Mouse (Mus musculus) regulatory T cell (primary cell): ENCODE measurements around the gene Scaf4.

Experiments used
- in situ Hi-C: fragments of 300-600 bp; cut with MboI, MseI; formaldehyde crosslinking; loops from one replicate; pipeline ENCODE4 v1.15.1; 2025; ENCODE audit warnings: high pct_unique_total_duplicates

Gene Scaf4

DNA sequence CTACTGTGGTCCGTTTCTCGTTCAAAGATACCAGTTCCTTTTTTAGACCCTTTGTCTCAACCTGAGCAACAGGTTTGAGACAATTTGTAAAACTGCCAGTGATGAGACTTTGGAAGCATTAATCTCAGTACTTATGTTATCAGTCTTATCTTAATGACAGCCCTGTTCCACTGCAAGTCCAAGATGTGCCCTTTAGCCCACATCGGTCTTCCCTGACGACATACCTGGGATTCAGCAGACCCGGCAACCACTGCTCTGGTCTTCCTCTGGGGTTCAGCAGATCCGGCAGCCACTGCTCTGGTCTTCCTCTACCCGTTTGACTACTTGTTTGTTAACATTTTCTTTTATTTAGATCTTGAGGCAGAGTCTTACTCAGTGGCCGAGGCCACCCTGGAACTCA, 72.5 kb downstream of the Scaf4 start:
- in situ Hi-C loops, result no loop called here

DNA sequence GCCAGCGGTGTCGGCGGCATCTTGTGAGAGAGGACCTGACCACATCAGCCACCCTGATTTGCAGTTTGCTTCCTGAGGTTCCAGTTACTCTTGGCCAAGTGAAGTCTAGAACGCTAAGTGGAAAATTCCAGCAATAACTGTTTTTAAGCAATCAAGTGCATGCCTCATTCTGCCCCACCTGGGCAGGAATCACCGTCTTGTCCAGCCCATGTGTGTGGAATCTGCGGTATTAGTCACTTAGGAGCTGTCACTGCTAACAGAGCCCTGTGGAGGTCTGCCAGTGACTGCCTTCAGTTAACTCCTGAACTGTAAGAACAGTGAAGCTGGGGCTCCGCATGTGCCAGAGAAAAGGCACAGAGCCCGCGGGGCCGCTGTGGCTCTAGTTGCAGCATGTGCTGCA, 73.6 kb downstream of the Scaf4 start:
- in situ Hi-C loops, result no loop called here

DNA sequence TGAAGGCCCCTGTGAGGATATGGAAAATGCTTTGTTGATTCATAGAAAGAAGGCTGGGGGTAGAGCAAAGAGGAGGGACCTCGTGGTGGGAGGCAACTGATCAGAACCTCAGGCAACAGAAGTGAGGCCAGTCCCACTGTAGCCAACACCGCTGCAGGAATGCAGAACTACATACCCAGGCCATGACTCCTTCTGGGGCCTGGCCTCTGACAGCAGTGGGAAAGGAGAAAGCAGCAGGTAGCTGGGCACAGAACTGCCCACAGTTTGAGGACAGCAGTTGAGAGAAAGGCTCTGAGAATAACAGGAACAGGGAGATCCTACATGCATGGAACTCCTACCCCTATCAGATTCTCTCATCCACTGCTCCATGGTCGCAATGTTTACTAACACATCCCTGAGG, 75.3 kb downstream of the Scaf4 start:
- in situ Hi-C loops, result no loop called here

DNA sequence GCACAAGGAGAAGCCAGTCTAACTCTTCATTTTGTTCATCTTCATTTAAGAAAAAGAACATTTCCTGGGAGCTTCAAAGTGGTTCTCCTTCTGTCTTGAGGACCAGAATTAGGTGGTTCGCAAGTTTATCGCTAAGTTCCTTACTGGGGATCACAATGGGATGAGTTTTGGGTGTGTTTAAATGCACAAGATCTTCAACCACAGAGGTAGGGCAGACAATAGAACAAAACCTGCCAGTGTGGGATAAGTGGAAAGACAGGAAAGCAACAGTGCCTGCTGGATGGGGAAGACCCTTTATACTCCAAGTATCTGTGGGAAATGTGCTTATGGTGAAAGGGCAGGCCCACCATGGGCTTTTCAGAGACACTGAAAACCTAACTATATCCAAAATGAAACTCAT, 79.4 kb downstream of the Scaf4 start:
- in situ Hi-C loops, result no loop called here

DNA sequence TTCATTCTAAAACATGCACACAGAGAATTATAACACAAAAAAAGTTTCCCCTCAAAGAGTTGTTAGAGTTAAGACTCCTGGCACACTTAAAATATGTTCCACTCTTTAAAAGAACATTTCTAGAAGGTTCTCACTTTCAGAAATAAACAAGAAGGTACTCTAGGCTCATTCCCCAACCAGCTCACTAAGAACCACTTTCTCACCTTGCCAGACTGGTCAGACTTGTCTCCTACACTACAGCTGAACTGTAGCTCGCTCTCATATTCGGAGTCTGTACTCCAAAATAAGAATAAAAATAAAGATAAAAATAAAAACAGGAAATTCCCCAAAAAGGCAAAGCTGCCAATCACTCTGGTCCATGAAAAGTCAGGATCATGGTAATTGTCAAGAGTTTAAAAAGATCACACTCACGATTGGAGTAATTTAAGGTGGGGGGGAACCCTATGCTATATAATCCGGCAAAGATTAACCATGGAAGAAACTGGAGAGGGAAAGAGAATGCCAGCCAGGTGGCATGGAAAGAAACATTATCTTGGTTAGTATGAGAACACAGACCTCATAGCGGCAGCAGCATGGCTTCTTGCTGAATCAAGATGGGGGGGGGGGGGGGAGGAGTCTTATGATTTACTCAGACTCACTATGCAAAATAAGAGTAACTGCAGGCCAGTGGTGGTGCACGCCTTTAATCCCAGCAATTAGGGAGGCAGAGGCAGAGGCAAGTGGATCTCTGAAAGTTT, 80.9 kb downstream of the Scaf4 start:
- in situ Hi-C loops, result no loop called here

DNA sequence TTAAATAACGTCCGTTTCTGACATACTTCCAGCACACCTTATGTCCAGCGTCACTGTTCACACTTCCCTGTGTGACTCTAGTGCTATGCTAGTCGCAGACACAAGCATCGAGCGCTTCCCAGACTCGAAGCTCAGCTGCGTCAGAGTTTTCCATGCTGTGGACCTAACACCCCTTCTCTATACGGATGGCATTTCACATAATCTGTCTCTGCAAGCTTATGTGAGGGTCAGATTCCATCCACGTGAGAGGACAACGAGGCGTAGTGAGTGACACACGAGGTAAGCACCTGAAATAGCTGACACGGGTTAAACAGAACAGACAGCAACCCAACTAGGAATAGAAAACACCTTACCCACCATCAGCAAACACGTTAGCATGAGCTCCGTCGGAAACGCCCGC, 82.2 kb downstream of the Scaf4 start:
- in situ Hi-C loops, result no loop called here

DNA sequence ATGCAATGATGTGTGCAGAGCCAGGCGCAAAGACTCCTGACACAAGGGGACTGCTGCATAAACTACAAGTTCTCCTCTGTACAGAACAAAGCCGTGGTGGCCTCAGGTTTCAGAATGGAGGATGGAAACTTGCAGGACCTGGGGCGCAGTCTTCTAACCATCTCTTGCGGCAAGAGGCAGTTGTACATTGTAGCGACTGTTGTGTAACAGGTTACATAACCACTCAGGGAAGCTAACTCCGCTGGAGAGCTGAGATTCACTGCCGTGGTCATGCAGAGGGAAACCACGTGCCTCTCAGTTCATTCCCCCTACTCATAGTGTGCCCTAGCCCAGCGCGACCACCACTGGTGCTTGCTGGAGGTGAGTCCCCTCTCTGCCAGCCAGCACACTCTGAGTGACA, 85.1 kb downstream of the Scaf4 start:
- in situ Hi-C loops, result no loop called here

DNA sequence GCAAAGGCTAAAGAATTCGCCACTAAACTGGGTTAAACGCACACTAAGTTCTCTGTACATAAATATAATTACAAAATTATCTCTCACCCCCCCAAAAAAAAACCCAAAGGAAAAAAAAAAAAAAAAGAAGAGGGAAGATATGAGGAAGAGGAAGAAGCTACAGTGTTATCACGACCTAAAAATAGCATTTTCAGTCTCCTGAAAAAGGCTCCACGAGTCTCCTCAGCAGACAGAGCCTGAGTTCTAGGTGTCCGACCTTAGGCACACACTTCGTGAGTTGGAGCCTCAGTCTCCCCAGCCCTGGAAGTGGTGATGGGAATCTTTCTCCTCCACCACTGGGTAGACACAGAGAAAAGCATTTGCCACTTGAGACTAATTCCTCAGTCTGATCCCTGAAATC, 85.7 kb downstream of the Scaf4 start:
- in situ Hi-C loops, result no loop called here

DNA sequence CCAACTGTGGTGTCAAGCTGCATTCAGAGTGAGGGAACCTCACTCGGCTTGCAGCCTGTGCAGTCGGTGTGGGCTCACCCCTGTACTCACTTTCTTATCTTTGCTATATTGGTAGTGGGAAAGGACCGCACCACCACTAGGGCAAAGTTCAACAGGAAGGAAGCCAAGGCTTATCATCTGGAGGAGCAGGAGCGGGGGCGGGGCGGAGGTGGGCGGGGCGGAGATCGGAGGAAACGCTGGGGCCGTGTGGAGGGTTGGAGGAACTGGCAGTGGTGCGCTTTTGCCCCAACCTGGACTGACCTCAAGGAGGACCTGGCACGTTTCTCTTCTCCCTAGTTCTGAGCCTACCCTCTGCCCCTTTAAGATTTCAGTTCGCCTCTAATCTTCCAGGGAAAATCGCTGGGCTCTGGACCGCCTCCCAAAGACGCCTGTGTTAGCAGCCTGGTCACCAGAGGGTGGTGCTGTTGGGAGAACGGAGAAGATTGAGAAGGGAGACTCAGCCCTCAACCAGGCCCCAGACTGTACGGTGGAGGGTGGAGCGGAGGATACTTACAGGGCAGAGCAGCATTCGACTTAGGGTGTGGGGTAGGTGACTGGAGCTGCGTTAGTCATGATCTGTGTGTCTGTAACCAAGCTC, 86.8 kb downstream of the Scaf4 start:
- in situ Hi-C loops, result no loop called here

DNA sequence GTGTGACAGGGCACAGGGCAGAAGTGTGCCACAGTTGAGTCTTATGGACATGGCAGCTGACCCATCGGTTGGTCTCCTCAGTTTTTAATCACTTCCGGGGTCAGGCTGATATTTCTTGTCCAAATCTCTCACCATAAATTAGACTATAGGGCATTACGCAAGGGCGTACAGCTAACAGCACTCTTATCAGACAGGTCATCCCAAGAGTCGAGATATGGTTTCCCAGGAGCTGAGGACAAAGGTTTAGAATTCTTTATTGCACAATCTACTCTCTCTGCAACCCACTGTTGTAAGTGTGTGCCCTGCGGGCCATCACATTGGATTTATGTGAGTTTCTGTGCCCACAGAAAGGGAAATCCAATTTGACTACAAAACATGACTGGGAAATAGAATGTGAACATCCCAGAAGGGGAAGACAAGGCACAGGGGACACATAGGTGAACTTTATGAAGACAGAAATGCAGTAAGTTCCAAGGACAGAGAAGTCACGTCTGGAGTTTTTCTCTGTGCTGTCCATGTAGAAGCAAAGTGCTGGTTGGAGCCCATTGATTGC, 87.5 kb downstream of the Scaf4 start:
- in situ Hi-C loops, result no loop called here

DNA sequence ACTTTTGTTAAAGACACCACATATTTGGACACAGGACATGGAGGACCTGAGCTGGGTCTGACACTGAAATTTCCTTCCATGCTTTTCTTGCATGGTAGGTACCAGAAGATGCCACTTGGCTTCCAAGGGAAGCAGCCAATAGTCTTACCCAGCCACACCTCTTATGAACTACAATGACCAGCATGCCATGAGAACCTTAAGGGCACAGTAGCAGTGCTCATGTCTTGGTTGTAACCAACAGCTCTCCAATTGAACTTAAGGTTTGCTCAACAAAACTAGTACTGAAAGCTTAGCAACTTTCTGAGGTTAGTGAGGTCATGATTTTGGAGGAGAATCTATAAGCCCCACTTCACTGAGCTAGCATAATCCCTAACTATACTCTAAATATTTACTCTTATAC, 90.6 kb downstream of the Scaf4 start:
- in situ Hi-C loops, result no loop called here

DNA sequence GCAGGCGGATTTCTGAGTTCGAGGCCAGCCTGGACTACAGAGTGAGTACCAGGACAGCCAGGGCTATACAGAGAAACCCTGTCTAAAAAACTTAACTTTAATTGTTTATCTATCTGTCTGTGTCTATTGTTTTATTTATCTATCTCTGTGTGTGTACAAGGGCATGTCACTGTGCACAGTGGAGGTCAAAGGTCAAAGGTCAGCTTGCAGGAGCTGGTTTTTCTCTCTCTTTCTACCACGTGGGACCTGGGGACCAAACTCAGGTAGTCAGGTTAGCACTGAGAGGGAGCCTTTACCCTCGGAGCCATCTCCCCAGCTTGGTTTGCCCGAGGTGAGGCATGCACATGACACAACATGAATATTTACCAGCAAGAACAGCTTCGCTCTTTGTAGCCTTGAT, 93.0 kb downstream of the Scaf4 start:
- in situ Hi-C loops, result no loop called here

DNA sequence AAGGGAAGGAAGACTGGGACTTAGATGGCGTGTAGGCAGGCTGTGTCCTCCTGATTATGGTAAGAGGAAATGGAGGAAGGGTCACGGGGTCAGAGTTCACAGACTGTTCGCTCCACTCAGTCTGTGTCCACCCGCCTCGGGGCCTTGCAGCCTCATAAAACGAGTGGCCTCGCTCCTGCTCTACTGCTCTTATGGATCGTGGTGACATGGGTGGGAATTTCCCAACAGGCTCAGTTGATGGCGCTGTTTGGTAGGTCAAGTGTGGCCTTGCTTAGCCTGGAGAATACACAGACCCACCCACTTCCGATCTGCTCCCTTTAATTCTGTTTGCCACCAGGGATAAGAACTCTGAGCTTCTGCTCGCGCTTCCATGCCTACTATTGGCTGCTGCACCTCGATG, 96.8 kb downstream of the Scaf4 start:
- in situ Hi-C loops, result no loop called here

DNA sequence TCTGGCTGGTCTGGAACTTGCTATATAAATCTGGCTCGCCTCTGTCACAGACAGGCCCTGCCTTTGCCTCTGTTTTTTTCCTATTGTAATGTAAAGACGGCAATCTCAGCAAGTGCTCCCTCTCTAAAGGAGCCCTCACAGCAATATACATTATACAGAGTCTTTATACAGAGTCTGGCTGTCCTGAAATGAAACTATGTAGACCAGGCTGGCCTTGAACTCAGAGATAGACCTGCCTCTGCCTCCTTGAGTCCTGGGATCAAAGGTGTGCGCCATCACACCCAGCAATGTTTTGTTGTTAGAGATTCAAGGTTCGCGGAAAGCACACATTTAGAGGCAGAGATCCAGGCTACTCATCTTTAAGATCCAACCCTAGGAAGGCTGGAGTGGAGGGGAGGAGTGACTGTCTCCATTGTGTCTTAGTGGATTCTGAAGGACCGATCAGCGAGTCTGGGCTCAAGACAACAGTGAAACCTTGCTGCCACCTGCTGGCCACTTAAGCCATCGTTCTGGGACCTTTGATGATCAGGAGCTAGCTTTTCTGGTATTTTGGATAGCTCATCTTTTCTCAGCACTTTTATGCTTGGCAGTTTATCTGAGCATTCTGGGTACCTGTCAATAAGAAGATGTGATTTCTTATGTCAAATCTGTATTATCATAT, 98.2 kb downstream of the Scaf4 start:
- in situ Hi-C loops, result no loop called here

DNA sequence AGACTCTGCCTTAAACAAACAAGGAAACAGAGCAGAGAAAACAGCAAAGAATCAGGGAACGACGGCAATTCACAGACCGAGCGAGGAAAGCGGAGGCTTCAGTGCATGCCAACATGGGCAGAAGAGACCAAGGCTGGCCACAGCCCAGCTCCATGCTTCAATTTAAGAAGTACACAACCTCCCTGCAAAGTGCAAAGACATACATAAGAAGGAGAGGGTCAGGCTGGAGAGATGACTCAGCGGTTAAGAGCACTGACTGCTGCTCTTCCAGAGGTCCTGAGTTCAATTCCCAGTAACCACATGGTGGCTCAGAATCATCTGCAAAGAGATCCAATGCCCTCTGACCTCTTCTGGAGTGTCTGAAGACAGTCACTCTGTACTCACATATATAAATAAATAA, 100.2 kb downstream of the Scaf4 start:
- in situ Hi-C loops, result loop anchor here (5.0 kb wide), 1 partner anchor 412 kb away; no protein-coding TSS in a partner anchor

DNA sequence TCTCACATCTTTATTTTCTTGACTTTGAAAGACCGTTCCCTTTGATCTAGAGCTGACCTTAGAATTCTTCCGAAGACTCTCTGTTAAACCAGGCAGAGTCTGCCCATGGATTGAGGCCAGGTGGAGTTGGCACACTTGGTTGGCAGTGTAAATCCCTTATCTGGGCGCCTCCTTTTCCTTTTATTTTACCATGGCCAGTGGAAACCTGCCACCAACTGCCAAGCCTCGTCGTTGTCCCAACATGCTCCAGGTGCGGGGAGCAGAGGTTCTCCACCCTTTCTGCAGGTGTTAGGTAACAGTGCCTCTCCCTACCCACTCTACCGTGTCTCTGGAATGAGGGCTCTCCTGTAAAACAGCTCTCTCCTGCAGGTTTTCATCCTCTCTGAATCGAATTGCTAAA, 102.6 kb downstream of the Scaf4 start:
- in situ Hi-C loops, result loop anchor here (5.0 kb wide), 1 partner anchor 409 kb away; no protein-coding TSS in a partner anchor

DNA sequence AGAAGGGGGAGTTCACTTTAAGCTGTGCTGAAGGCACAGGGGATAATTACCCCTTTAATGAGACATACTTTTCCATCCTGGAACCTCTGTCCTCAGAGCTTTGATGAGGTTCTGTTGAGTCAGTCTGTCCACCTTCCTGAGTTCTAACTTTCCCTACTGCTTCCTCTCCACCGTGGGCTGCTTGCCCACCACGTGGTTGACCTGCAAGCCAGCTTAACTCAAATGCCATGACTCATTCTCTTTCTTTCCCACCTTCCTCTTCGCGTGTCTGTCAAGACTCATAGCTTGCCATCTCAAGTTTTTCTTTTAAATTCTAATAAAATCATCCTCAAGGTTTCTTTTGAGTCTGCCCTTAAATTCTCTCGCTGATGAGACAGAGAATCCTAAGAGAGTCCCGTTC, 103.3 kb downstream of the Scaf4 start:
- in situ Hi-C loops, result loop anchor here (5.0 kb wide), 1 partner anchor 409 kb away; no protein-coding TSS in a partner anchor

DNA sequence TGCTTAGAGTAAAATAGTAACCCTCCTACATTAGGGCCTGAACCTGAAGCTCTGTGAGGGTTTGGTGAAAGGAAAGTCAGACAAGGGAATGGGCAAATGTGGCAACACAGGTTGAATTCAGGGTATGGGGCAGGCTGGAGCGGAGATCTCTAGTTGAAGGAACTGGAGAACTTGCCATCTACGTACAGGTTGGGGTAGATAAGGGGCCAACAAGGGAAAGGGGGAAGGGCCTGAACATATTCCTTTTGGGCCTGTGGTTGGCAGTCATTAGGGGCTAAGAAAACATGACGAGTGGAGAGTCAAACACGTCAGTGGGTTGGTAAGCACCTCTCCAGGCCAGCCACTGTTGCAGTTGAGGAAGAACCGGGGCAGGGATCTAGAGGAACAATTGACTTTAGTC, 104.4 kb downstream of the Scaf4 start:
- in situ Hi-C loops, result loop anchor here (5.0 kb wide), 1 partner anchor 408 kb away; no protein-coding TSS in a partner anchor

DNA sequence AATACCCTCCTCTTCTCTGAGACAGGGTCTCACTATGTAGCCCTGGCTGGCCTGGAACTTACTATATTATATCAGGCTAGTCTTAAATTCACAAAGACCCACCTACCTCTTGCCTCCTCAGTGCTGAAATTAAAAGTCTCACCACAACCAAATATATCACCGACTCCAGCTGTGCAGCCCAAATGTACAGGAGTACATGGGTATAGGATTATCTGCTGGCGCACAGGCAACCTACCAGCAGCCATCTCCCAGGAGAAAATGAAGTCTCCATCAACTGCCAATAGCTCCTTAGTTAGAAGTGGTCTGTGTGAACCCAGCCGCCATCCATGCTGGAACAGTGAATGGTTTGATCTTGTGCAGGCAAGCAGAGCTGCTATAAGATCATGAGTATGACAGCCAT, 105.9 kb downstream of the Scaf4 start:
- in situ Hi-C loops, result no loop called here

DNA sequence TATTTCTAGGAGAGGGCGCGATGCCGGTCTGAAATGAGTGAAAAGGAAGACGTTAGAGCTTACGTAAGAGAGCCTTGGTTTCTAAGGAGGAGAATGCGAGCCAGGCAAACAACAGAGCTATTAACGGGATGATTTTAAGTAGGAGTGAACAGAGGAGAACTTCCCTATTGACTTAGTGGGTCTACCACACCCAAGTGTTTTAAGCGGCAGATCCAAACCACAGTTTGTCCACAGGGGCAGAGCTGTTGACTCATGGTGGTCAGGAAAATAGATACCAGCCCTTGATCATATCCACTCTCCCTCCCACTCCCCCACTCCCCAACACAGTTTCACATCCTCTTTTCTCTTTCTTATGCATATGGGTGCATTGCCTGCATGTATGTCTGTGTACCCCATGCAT, 106.9 kb downstream of the Scaf4 start:
- in situ Hi-C loops, result no loop called here

DNA sequence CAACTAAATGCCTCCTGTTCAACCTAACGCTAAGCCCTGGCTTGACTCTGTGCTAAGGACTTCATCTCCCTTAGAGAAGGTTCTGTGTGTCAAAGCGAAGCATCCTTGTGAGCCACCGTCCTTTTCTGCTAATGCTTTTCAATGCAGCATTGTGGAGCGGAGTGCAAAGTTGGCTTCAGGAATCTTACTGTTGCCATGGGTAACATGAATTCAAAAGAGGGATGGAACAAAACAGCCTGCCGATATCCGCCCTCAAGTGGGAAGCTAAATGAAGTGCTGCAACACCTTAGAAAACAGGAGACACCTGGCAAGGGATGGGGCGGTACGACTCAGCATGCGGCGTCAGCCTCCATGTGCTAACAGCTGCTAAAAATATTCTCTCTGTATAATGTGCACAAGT, 107.8 kb downstream of the Scaf4 start:
- in situ Hi-C loops, result no loop called here
